Mouse (Mus musculus): Measurements from ENCODE around the gene Olfr398. TPM values are rescaled to one million over a fixed set of nuclear protein-coding genes. Genes with fewer than 3 reads are reported as not detected.

The Olfr398 gene
- not detected in 2 replicates for polyA plus RNA-seq (2015; fragmentation: Nextera tagmentation; extraction: Ambion mirVana)

GRCm38 (mm10) chr11:73990307-73990706 lies at the start of gene Olfr398:
Gene Olfr398, minus strand, starts transcription at chr11:73990407.
- no peak within 1 kb of the TSS for H3K4me2 ChIP-seq
- H3K36me3 ChIP-seq: no peaks in the 10 kb centered on the region
- no peaks in the 10 kb centered on the region for H3K27me3 ChIP-seq (replicated peaks)
- H3K4me1 ChIP-seq: no peaks in the 10 kb centered on the region
- ATAC-seq (ENCODE audit: extremely low read depth, insufficient number of reproducible peaks, low FRiP score, low TSS enrichment): no peak
- H3K4me3 ChIP-seq: no peak within 1 kb of the TSS
- H3K27ac ChIP-seq (replicated peaks): no peak within 1 kb of the TSS
- no peak within 1 kb of the TSS for H3K9ac ChIP-seq
- peaks cover 47% of the 10 kb centered on the region for H3K9me3 ChIP-seq

- peaks cover 29% of the 10 kb centered on the region for H3K9me3 ChIP-seq
- no peaks in the 10 kb centered on the region for H3K27me3 ChIP-seq (replicated peaks)
- no peak overlapping the region for H3K27ac ChIP-seq (replicated peaks)
- no peak for ATAC-seq (ENCODE audit: extremely low read depth, insufficient number of reproducible peaks, low FRiP score, low TSS enrichment)
- H3K4me1 ChIP-seq: no peaks in the 10 kb centered on the region
- no peak overlapping the region for H3K4me3 ChIP-seq
- no peak overlapping the region for H3K4me2 ChIP-seq
- H3K9ac ChIP-seq: no peak overlapping the region
- H3K36me3 ChIP-seq: no peaks in the 10 kb centered on the region
Observed at GRCm38 (mm10) chr11:73993115-73993514, 2.9 kb upstream of the Olfr398 start.

- Histone ChIP-seq H3K27me3 (replicated peaks) (no peaks in the 10 kb centered on the region), H3K9ac (no peak within 1 kb of the TSS), H3K9me3 (peaks cover 9% of the 10 kb centered on the region; the same call in 1 of the 2 replicates), H3K4me3 (no peak within 1 kb of the TSS), H3K36me3 (no peaks in the 10 kb centered on the region), H3K27ac (replicated peaks) (no peak within 1 kb of the TSS), H3K4me1 (no peaks in the 10 kb centered on the region), H3K4me2 (no peak within 1 kb of the TSS)
- 75% methylated on average over 1 of the region's 1 CpGs for WGBS
- ATAC-seq (ENCODE audit: extremely low read depth, insufficient number of reproducible peaks, low FRiP score, low TSS enrichment): no peak
Observed at GRCm38 (mm10) chr11:73960517-73960916, 29.7 kb downstream of the Olfr398 start, which contains the start of gene Olfr397. Gene Olfr397, plus strand, starts transcription at chr11:73960817.

GRCm38 (mm10) chr11:73936377-73936776 lies 53.8 kb downstream of the Olfr398 start, which contains the start of gene Olfr23:
Gene Olfr23, plus strand, starts transcription at chr11:73936677.
- Histone ChIP-seq H3K4me3 (no peak within 1 kb of the TSS), H3K4me1 (no peaks in the 10 kb centered on the region), H3K9me3 (peaks cover 10% of the 10 kb centered on the region), H3K4me2 (no peak within 1 kb of the TSS), H3K9ac (no peak within 1 kb of the TSS), H3K36me3 (no peaks in the 10 kb centered on the region), H3K27ac (replicated peaks) (no peak within 1 kb of the TSS), H3K27me3 (replicated peaks) (no peaks in the 10 kb centered on the region)
- no peak for ATAC-seq (ENCODE audit: extremely low read depth, insufficient number of reproducible peaks, low FRiP score, low TSS enrichment)

Other genes with a start within 250 kb of the Olfr398 start
- gene Olfr389, start 209.7 kb downstream of the Olfr398 start, polyA plus RNA-seq (2015; fragmentation: Nextera tagmentation; extraction: Ambion mirVana): not detected in 2 replicates
- gene Olfr390, start 207.4 kb downstream of the Olfr398 start, polyA plus RNA-seq (2015; fragmentation: Nextera tagmentation; extraction: Ambion mirVana): not detected in 2 replicates
- gene Olfr391-ps, start 187.4 kb downstream of the Olfr398 start, polyA plus RNA-seq (2015; fragmentation: Nextera tagmentation; extraction: Ambion mirVana): not detected in 2 replicates
- gene Olfr392, start 173.4 kb downstream of the Olfr398 start, polyA plus RNA-seq (2015; fragmentation: Nextera tagmentation; extraction: Ambion mirVana): not detected in 2 replicates
- not detected in 2 replicates for gene Olfr393, start 139.0 kb downstream of the Olfr398 start, polyA plus RNA-seq (2015; fragmentation: Nextera tagmentation; extraction: Ambion mirVana)
- not detected in 2 replicates for gene Olfr394, start 99.6 kb downstream of the Olfr398 start, polyA plus RNA-seq (2015; fragmentation: Nextera tagmentation; extraction: Ambion mirVana)
- not detected in 2 replicates for gene Olfr395, start 81.1 kb downstream of the Olfr398 start, polyA plus RNA-seq (2015; fragmentation: Nextera tagmentation; extraction: Ambion mirVana)
- not detected in 2 replicates for gene Olfr23, start 53.7 kb downstream of the Olfr398 start, polyA plus RNA-seq (2015; fragmentation: Nextera tagmentation; extraction: Ambion mirVana)
- not detected in 2 replicates for gene Olfr397, start 29.6 kb downstream of the Olfr398 start, polyA plus RNA-seq (2015; fragmentation: Nextera tagmentation; extraction: Ambion mirVana)
- gene Olfr139, start 66.1 kb upstream of the Olfr398 start, polyA plus RNA-seq (2015; fragmentation: Nextera tagmentation; extraction: Ambion mirVana): not detected in 2 replicates
- not detected in 2 replicates for gene Olfr399, start 66.2 kb upstream of the Olfr398 start, polyA plus RNA-seq (2015; fragmentation: Nextera tagmentation; extraction: Ambion mirVana)
- gene Zfp616, start 79.5 kb upstream of the Olfr398 start, polyA plus RNA-seq (2015; fragmentation: Nextera tagmentation; extraction: Ambion mirVana): not detected in 2 replicates
- gene Olfr401, start 123.3 kb upstream of the Olfr398 start, polyA plus RNA-seq (2015; fragmentation: Nextera tagmentation; extraction: Ambion mirVana): not detected in 2 replicates
- not detected in 2 replicates for gene Olfr402, start 163.1 kb upstream of the Olfr398 start, polyA plus RNA-seq (2015; fragmentation: Nextera tagmentation; extraction: Ambion mirVana)
- not detected in 2 replicates for gene Olfr403, start 195.8 kb upstream of the Olfr398 start, polyA plus RNA-seq (2015; fragmentation: Nextera tagmentation; extraction: Ambion mirVana)
- gene Olfr43, start 221.0 kb upstream of the Olfr398 start, polyA plus RNA-seq (2015; fragmentation: Nextera tagmentation; extraction: Ambion mirVana): not detected in 2 replicates